Mouse (Mus musculus): ENCODE data around the gene Btbd35f19. TPM values are rescaled to one million over a fixed set of nuclear protein-coding genes. Genes with fewer than 3 reads are reported as not detected.

The Btbd35f19 gene
- not detected for polyA plus RNA-seq (2014; fragmentation: Illumina TruSeq; extraction: RNeasy Lipid Tissue Mini Kit (QIAGEN cat#74804); ENCODE audit: insufficient read depth, low read depth, low replicate concordance)

GRCm38 (mm10) chrX:31383818-31384217, at the start of gene Btbd35f19:
Gene Btbd35f19, minus strand, starts transcription at chrX:31383918.

GRCm38 (mm10) chrX:31336154-31336553, 47.6 kb downstream of the Btbd35f19 start, which contains the start of gene Btbd35f26:
Gene Btbd35f26, plus strand, starts transcription at chrX:31336454.

Other genes with a start within 250 kb of the Btbd35f19 start
- gene Spin2f, start 130.0 kb downstream of the Btbd35f19 start, polyA plus RNA-seq (2014; fragmentation: Illumina TruSeq; extraction: RNeasy Lipid Tissue Mini Kit (QIAGEN cat#74804); ENCODE audit: insufficient read depth, low read depth, low replicate concordance) = not detected
- gene Btbd35f26, start 47.5 kb downstream of the Btbd35f19 start, polyA plus RNA-seq (2014; fragmentation: Illumina TruSeq; extraction: RNeasy Lipid Tissue Mini Kit (QIAGEN cat#74804); ENCODE audit: insufficient read depth, low read depth, low replicate concordance) = not detected
- not detected for gene Gm21883, start 190.4 kb upstream of the Btbd35f19 start, polyA plus RNA-seq (2014; fragmentation: Illumina TruSeq; extraction: RNeasy Lipid Tissue Mini Kit (QIAGEN cat#74804); ENCODE audit: insufficient read depth, low read depth, low replicate concordance)
- gene Spin2e, start 235.0 kb upstream of the Btbd35f19 start, polyA plus RNA-seq (2014; fragmentation: Illumina TruSeq; extraction: RNeasy Lipid Tissue Mini Kit (QIAGEN cat#74804); ENCODE audit: insufficient read depth, low read depth, low replicate concordance) = not detected